Mouse (Mus musculus) intestine, embryonic 16.5 days (tissue): ENCODE data around the gene Atpaf1. TPM values are rescaled to one million over a fixed set of nuclear protein-coding genes. Genes with fewer than 3 reads are reported as not detected.

Experiments
- ATAC-seq: fragments of 200-750 bp; cut with Nextera tagmentation; 2 replicates; pipeline ENCODE4 v1.8.0; 2017; ENCODE audit warnings: moderate TSS enrichment, moderate library complexity
- H3K27ac ChIP-seq: fragments of 300-500 bp; sonication (generic); 2 replicates; pipeline ENCODE4 v1.5.1; 2014; ENCODE audit warnings: mild to moderate bottlenecking, low read length
- H3K27me3 ChIP-seq: fragments of 300-500 bp; sonication (generic); replicated peaks from 2 replicates; pipeline ENCODE4 v1.6.1; 2014; ENCODE audit warnings: low read length, control low read depth, mixed read lengths; ENCODE audit not compliant: control insufficient read depth, insufficient read depth
- H3K36me3 ChIP-seq: fragments of 300-500 bp; sonication (generic); 2 replicates; pipeline ENCODE4 v1.6.1; 2014; ENCODE audit warnings: low read length, control low read depth; ENCODE audit not compliant: control insufficient read depth, insufficient read depth
- H3K4me1 ChIP-seq: fragments of 300-500 bp; sonication (generic); 2 replicates; pipeline ENCODE4 v1.6.1; 2014; ENCODE audit warnings: low read length, control low read depth, mixed read lengths; ENCODE audit not compliant: control insufficient read depth, insufficient read depth
- H3K4me2 ChIP-seq: fragments of 300-500 bp; sonication (generic); 2 replicates; pipeline ENCODE4 v1.6.1; 2014; ENCODE audit warnings: low read depth, low read length, control low read depth
- H3K4me3 ChIP-seq: fragments of 300-500 bp; sonication (generic); 2 replicates; pipeline ENCODE4 v1.5.1; 2014; ENCODE audit warnings: mild to moderate bottlenecking, low read length
- H3K9ac ChIP-seq: fragments of 300-500 bp; sonication (generic); 2 replicates; pipeline ENCODE4 v1.6.1; 2014; ENCODE audit warnings: low read depth, low read length
- H3K9me3 ChIP-seq: fragments of 300-500 bp; sonication (generic); 2 replicates; pipeline ENCODE4 v1.6.1; 2016; ENCODE audit warnings: low read length, control low read depth; ENCODE audit not compliant: control insufficient read depth
- WGBS: fragments of 180-500 bp; shearing (Covaris S2); extraction: QIAGEN DNeasy Blood & Tissue Kit; methylation state at CpG from one replicate; pipeline ENCODE4 v1.1.7; 2014; 5-methylcytosine and 5-hydroxymethylcytosine counted together
- polyA plus RNA-seq: library from polyadenylated mRNA; unstranded; fragments of >200 nt; fragmentation: Nextera tagmentation; extraction: Ambion mirVana; gene quantifications from 2 replicates; pipeline ENCODE4 v1.2.1, GENCODE M21; 2015

Atpaf1 gene
- polyA plus RNA-seq, 1 experiment from 2014 or later, result 52.8 TPM

GRCm38 (mm10) chr4:115785511-115786034, 961 bp downstream of the Atpaf1 start:
- peak; percentile 61 for ATAC-seq
- H3K27ac ChIP-seq, result peak overlapping the region; percentile 76
- H3K9me3 ChIP-seq, result no peaks in the 10 kb centered on the region
- no peaks in the 10 kb centered on the region; the same call in 1 of the 2 replicates for H3K36me3 ChIP-seq
- 39% methylated on average over 7 of the region's 7 CpGs for WGBS
- peaks cover 10% of the 10 kb centered on the region for H3K4me1 ChIP-seq
- peak overlapping the region; percentile 90 for H3K9ac ChIP-seq
- H3K27me3 ChIP-seq, result no peaks in the 10 kb centered on the region
- peak overlapping the region; percentile 79 for H3K4me2 ChIP-seq
- H3K4me3 ChIP-seq, result peak overlapping the region; percentile 85

GRCm38 (mm10) chr4:115790864-115791263, 6.3 kb downstream of the Atpaf1 start:
- Histone ChIP-seq H3K4me1 (peaks cover 6% of the 10 kb centered on the region), H3K27ac (no peak overlapping the region), H3K4me2 (no peak overlapping the region), H3K9ac (no peak overlapping the region), H3K9me3 (no peaks in the 10 kb centered on the region), H3K36me3 (peaks cover 2% of the 10 kb centered on the region; the same call in 1 of the 2 replicates), H3K4me3 (no peak overlapping the region), H3K27me3 (no peaks in the 10 kb centered on the region)
- ATAC-seq, result no peak
- WGBS, result 80% methylated on average over 3 of the region's 3 CpGs

- Histone ChIP-seq H3K27me3 (no peaks in the 10 kb centered on the region), H3K27ac (peak overlapping the region; percentile 70), H3K4me3 (no peak overlapping the region), H3K36me3 (peaks cover 8% of the 10 kb centered on the region; the same call in 1 of the 2 replicates), H3K9ac (no peak overlapping the region), H3K4me2 (no peak overlapping the region), H3K4me1 (peaks cover 6% of the 10 kb centered on the region; the same call in 1 of the 2 replicates), H3K9me3 (no peaks in the 10 kb centered on the region)
- ATAC-seq, result peak; percentile 96
- WGBS, result 37% methylated on average over 3 of the region's 3 CpGs
Measured at GRCm38 (mm10) chr4:115795360-115795759, 10.7 kb downstream of the Atpaf1 start.

- Histone ChIP-seq H3K4me2 (no peak overlapping the region), H3K27me3 (no peaks in the 10 kb centered on the region), H3K27ac (no peak overlapping the region), H3K4me3 (no peak overlapping the region), H3K4me1 (peaks cover 3% of the 10 kb centered on the region; the same call in 1 of the 2 replicates), H3K9ac (no peak overlapping the region), H3K9me3 (no peaks in the 10 kb centered on the region), H3K36me3 (peaks cover 6% of the 10 kb centered on the region; the same call in 1 of the 2 replicates)
- no peak for ATAC-seq
- 75% methylated on average over 3 of the region's 3 CpGs for WGBS
Measured at GRCm38 (mm10) chr4:115799981-115800380, 15.4 kb downstream of the Atpaf1 start.

GRCm38 (mm10) chr4:115812326-115812725, 27.7 kb downstream of the Atpaf1 start:
- H3K4me2 ChIP-seq, result no peak overlapping the region
- no peaks in the 10 kb centered on the region for H3K36me3 ChIP-seq
- no peak overlapping the region for H3K4me3 ChIP-seq
- H3K4me1 ChIP-seq, result no peaks in the 10 kb centered on the region
- 84% methylated on average over 4 of the region's 4 CpGs for WGBS
- H3K9me3 ChIP-seq, result no peaks in the 10 kb centered on the region
- no peak overlapping the region for H3K9ac ChIP-seq
- H3K27me3 ChIP-seq, result no peaks in the 10 kb centered on the region
- no peak overlapping the region for H3K27ac ChIP-seq
- no peak for ATAC-seq

GRCm38 (mm10) chr4:115815606-115816005, 31.0 kb downstream of the Atpaf1 start:
- no peak overlapping the region for H3K27ac ChIP-seq
- no peaks in the 10 kb centered on the region for H3K4me1 ChIP-seq
- H3K4me3 ChIP-seq, result no peak overlapping the region
- no peak for ATAC-seq
- H3K9ac ChIP-seq, result no peak overlapping the region
- H3K27me3 ChIP-seq, result no peaks in the 10 kb centered on the region
- no peaks in the 10 kb centered on the region for H3K9me3 ChIP-seq
- no peak overlapping the region for H3K4me2 ChIP-seq
- no peaks in the 10 kb centered on the region for H3K36me3 ChIP-seq
- WGBS, result 89% methylated on average over 5 of the region's 5 CpGs

- no peak overlapping the region for H3K4me3 ChIP-seq
- WGBS, result 66% methylated on average over 3 of the region's 3 CpGs
- H3K36me3 ChIP-seq, result no peaks in the 10 kb centered on the region
- H3K9ac ChIP-seq, result no peak overlapping the region
- no peaks in the 10 kb centered on the region for H3K27me3 ChIP-seq
- no peak overlapping the region for H3K4me2 ChIP-seq
- H3K27ac ChIP-seq, result no peak overlapping the region
- H3K9me3 ChIP-seq, result no peaks in the 10 kb centered on the region
- ATAC-seq, result no peak
- H3K4me1 ChIP-seq, result 0 out of 2 replicates have a peak, but pooled peaks cover 5% of the 10 kb centered on the region
Measured at GRCm38 (mm10) chr4:115820199-115820598, 35.6 kb downstream of the Atpaf1 start.

GRCm38 (mm10) chr4:115820944-115821343, 36.3 kb downstream of the Atpaf1 start:
- Histone ChIP-seq H3K4me1 (0 out of 2 replicates have a peak, but pooled peaks cover 5% of the 10 kb centered on the region), H3K4me2 (no peak overlapping the region), H3K27ac (no peak overlapping the region), H3K9ac (no peak overlapping the region), H3K36me3 (no peaks in the 10 kb centered on the region), H3K9me3 (no peaks in the 10 kb centered on the region), H3K27me3 (no peaks in the 10 kb centered on the region), H3K4me3 (no peak overlapping the region)
- no peak for ATAC-seq
- 64% methylated on average over 3 of the region's 3 CpGs for WGBS

GRCm38 (mm10) chr4:115821431-115821830, 36.8 kb downstream of the Atpaf1 start:
- Histone ChIP-seq H3K27ac (no peak overlapping the region), H3K4me3 (no peak overlapping the region), H3K9me3 (no peaks in the 10 kb centered on the region), H3K27me3 (no peaks in the 10 kb centered on the region), H3K36me3 (no peaks in the 10 kb centered on the region), H3K4me1 (0 out of 2 replicates have a peak, but pooled peaks cover 5% of the 10 kb centered on the region), H3K9ac (no peak overlapping the region), H3K4me2 (no peak overlapping the region)
- ATAC-seq, result peak; percentile 5; the same call in 1 of the 2 replicates

- Histone ChIP-seq H3K4me3 (no peak overlapping the region), H3K27ac (no peak overlapping the region), H3K9me3 (no peaks in the 10 kb centered on the region), H3K27me3 (no peaks in the 10 kb centered on the region), H3K36me3 (no peaks in the 10 kb centered on the region), H3K9ac (no peak overlapping the region), H3K4me2 (no peak overlapping the region), H3K4me1 (0 out of 2 replicates have a peak, but pooled peaks cover 5% of the 10 kb centered on the region)
- ATAC-seq, result peak; percentile 38
- 67% methylated on average over 3 of the region's 3 CpGs for WGBS
Measured at GRCm38 (mm10) chr4:115821928-115822327, 37.3 kb downstream of the Atpaf1 start.
